Mouse (Mus musculus): ENCODE measurements around the gene Sox5.

Sox5 gene

GRCm38 (mm10) chr6:144052487-144052886, 729.3 kb downstream of the Sox5 start:
- in situ Hi-C loops (cut with MboI, MseI), result no loop called here

- in situ Hi-C loops (cut with MboI, MseI), result no loop called here
These were observed 730.5 kb downstream of the Sox5 start for GRCm38 (mm10) chr6:144051316-144051715.

DNA sequence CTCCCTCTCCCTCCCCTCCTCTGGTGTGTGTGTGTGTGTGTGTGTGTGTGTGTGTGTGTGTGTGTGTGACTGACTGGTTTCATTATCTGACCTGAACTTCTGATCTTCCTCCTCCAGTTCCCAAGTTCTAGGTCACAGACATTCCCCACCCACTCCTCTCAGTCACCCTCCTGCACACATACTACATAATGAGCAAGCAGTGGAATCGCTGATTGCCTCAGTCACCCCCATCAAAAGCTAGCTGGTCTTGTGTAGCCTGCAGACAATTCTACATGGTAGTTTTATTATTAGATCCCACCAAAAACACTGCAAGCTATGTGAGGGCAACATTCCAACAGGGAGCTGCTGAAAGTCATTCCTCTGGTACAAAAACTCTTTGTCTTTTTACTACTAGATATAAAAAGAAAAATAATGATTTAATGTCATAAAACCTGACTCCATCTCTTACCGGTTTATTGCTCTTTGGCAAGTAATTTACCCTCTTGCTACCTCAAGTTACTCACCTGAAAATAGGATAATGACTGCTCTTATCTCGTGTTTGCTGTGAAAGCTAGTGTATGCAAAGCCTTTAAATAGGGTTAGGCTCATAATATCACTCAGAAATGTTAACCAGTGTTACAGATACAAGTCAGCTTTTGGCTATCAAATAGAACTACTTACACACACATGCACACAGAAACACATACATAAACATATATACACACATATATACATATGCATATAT, 733.4 kb downstream of the Sox5 start:
- in situ Hi-C loops (cut with MboI, MseI), result no loop called here

GRCm38 (mm10) chr6:144045503-144045902, 736.3 kb downstream of the Sox5 start:
- in situ Hi-C loops (cut with MboI, MseI), result no loop called here

GRCm38 (mm10) chr6:144044381-144044780, 737.4 kb downstream of the Sox5 start:
- in situ Hi-C loops (cut with MboI, MseI), result no loop called here

- in situ Hi-C loops (cut with MboI, MseI), result no loop called here
These were observed 738.8 kb downstream of the Sox5 start for GRCm38 (mm10) chr6:144042936-144043335.

DNA sequence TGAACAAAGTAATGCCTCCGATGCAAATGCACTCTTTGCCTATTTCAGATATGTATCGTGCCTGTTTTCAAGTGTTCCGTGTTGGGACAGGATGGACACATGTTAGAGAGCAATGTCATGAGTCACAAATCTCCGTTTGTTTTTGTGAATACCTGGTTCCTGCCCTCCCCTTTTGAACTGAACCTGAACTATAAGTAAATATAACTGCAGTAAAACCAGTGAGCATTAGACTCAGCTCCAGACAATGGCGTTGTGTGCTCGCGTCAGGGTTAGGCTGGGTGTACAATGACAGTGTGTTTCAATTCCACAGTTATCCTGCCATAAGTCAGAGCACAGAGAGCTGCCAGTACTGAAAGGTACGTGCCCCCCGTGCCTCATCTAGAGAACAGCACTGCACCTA, 739.8 kb downstream of the Sox5 start:
- in situ Hi-C loops (cut with MboI, MseI), result no loop called here

GRCm38 (mm10) chr6:144041188-144041587, 740.6 kb downstream of the Sox5 start:
- in situ Hi-C loops (cut with MboI, MseI), result no loop called here

- in situ Hi-C loops (cut with MboI, MseI), result no loop called here
These were observed 741.4 kb downstream of the Sox5 start for GRCm38 (mm10) chr6:144040349-144040748.

GRCm38 (mm10) chr6:144039221-144039620, 742.6 kb downstream of the Sox5 start:
- in situ Hi-C loops (cut with MboI, MseI), result loop anchor here in 1 of 2 experiments (10.0 kb wide), 1 partner anchor 1054 kb away; no protein-coding TSS in a partner anchor

DNA sequence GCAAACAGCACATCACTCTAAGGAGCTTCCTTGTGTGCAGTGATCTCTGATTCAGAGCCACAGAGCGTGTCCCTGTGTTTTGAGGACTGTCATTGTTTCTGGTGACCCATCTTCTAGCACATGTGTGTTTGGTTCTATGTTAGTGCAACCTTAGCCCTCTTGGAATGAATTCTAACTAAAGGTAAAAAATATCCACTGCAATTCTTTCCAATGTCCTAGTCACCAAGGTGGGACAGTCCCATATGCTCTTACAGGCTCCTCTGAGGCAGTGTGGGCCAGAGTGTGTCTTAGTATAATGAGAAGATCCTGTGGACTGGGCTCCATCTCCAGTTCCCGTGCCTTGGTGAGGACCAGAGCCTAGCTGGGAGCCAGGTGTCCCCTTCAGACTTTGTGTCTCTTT, 748.6 kb downstream of the Sox5 start:
- in situ Hi-C loops (cut with MboI, MseI), result loop anchor here in 1 of 2 experiments (10.0 kb wide), 1 partner anchor 1048 kb away; no protein-coding TSS in a partner anchor

DNA sequence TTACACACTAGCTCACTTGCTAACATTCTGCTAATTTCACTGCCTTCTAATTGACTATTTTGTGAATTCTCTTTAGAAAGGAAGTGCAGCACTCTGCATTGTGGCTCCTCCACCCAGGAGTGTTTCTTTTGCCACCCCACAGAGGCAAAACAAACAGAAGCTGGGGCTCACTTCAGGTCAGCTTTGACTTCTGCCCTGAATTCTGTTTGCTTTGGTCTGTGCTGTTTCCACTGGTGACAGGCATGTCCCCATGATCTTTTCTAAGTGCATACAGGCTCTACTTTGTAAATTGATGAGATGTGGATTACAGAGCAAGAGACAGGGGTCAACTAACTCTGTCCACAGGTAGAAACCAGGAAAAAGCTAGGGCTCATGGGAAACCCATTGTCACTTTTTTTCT, 764.8 kb downstream of the Sox5 start:
- in situ Hi-C loops (cut with MboI, MseI), result no loop called here

DNA sequence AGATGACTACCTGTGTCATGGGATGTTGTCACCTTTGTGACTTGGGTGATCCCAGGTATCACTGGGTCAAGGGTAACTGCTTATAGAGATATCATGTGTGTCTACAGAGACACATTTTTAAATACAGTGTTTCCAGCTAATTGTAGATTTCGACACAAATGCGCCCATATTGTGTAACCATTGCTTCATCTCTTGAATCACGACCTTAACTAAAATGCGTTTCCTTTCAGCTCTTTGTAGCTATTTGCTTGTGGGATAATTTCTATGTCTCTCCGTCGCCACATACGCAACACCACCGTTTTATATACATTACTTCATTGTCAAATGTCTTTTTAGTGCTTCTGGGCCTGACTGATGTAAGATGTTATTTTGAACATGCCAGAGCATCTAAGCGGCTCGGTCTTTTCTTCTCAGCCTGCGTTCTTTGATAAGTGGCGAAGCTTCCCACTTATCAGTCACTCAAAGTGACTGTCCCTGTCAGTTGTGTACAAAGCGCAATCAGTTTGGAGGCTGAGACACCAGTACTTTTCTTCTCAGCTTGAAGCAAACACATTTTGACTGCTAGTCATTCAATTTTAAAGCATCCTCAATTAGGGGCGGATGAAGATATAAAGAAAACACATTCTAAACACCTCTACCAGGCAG, 769.8 kb downstream of the Sox5 start:
- in situ Hi-C loops (cut with MboI, MseI), result no loop called here

DNA sequence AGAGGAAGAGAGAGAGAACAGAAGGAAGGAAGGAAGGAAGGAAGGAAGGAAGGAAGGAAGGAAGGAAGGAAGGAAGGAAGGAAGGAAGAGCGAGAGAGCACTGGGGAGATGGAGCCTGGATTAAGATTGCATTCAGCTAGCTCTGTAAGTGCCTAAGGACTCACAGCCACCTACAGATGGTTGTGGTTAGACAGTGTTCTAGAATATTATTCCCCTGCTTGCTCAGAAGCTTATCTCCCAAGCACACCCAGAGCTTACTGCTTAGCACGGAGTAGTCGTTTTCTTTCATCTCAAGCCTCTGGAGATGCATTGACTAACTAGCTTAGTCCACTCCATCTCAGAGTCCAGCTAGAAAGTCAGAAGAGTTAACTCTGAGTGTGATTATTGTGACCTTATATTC, 770.8 kb downstream of the Sox5 start:
- in situ Hi-C loops (cut with MboI, MseI), result no loop called here

DNA sequence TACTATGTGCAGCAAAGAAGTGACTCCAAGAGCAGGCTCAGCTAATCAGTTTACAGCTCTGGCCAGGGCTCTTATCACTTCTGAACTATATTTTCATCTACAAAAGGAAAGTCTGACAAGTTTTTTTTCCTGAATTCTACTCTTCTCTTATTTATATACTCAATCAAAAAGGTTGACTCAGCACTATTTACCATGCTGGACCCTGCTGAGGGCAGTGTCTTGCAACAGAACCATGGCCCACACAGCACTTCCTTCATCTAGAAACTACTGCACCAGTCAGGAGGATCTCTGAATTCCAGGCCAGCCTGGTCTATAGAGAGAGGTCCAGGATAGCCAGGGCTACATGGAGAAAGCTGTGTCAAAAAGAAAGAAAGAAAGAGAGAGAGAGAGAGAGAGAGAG, 771.5 kb downstream of the Sox5 start:
- in situ Hi-C loops (cut with MboI, MseI), result no loop called here

- in situ Hi-C loops (cut with MboI, MseI), result no loop called here
These were observed 776.6 kb downstream of the Sox5 start for GRCm38 (mm10) chr6:144005132-144005531.

GRCm38 (mm10) chr6:143998201-143998600, 783.6 kb downstream of the Sox5 start:
- in situ Hi-C loops (cut with MboI, MseI), result no loop called here

- in situ Hi-C loops (cut with MboI, MseI), result no loop called here
These were observed 784.2 kb downstream of the Sox5 start for GRCm38 (mm10) chr6:143997616-143998015.

GRCm38 (mm10) chr6:143995046-143995445, 786.7 kb downstream of the Sox5 start:
- in situ Hi-C loops (cut with MboI, MseI), result no loop called here

DNA sequence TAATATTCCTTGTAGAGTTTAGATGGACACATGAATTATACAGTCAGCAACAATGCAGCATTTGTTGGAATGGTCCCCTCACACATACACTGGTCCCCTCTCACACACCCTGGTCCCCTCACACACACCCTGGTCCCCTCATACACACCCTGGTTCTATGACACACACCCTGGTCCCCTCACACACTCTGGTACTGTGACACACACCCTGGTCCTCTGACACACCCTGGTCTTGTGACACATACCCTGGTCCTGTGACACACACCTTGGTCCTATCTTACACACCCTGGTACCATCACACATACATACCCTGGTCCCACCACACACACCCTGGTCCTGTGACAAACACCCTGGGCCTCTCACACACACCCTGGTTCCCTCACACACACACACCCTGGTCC, 794.2 kb downstream of the Sox5 start:
- in situ Hi-C loops (cut with MboI, MseI), result loop anchor here in 1 of 2 experiments (5.0 kb wide), 1 partner anchor 105 kb away; no protein-coding TSS in a partner anchor

GRCm38 (mm10) chr6:143980131-143980530, 801.6 kb downstream of the Sox5 start:
- in situ Hi-C loops (cut with MboI, MseI), result no loop called here

- in situ Hi-C loops (cut with MboI, MseI), result no loop called here
These were observed 813.9 kb downstream of the Sox5 start for GRCm38 (mm10) chr6:143967724-143968400.

DNA sequence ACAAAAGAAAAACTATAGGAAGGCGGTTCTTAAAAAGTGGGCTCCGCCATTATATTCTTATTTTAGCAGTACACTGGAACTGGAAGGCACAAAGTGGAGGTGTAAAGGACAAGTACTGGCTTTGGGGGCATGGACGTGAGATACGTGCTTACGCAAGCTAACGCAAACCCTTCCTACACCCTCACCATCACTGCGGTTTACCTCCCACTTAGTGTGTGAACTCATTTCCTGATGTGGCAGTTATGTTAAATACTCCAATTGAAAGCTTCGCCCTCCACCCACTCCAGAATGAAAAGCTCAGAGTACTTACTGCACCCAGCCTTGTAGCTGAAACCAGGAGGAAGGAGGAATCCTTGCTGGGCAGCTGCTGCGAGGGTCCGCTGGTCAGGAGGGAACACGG, 821.3 kb downstream of the Sox5 start:
- in situ Hi-C loops (cut with MboI, MseI), result no loop called here

Measured in T-helper 17 cell (primary cell).